Mouse (Mus musculus) urinary bladder, postnatal 25 days (tissue): ENCODE results near the gene Phykpl.
A peak's percentile ranks its signal among the peaks of the same experiment; 100 is the strongest.

Experiments used
- DNase-seq: peaks from one replicate; pipeline ENCODE4 v3.0.0; 2022; ENCODE audit warnings: low spot score

Gene Phykpl

GRCm38 (mm10) chr11:51584431-51585248 is at the start of gene Phykpl:
TSS of gene Phykpl (plus strand) at chr11:51584757.
- DNase-seq: peak; percentile 97

GRCm38 (mm10) chr11:51538388-51538787 is 46.2 kb upstream of the Phykpl start:
- no peak for DNase-seq

- no peak for DNase-seq
These were observed 45.4 kb upstream of the Phykpl start for GRCm38 (mm10) chr11:51538919-51539758.

GRCm38 (mm10) chr11:51539759-51540282 is 44.7 kb upstream of the Phykpl start:
- peak; percentile 97 for DNase-seq

GRCm38 (mm10) chr11:51542424-51542823 is 42.1 kb upstream of the Phykpl start:
- no peak for DNase-seq

- no peak for DNase-seq
These were observed 41.0 kb upstream of the Phykpl start for GRCm38 (mm10) chr11:51543487-51544050.

- DNase-seq: no peak
These were observed 40.1 kb upstream of the Phykpl start for GRCm38 (mm10) chr11:51544413-51544812.

- DNase-seq: no peak
These were observed 38.7 kb upstream of the Phykpl start for GRCm38 (mm10) chr11:51545811-51546210.

- no peak for DNase-seq
These were observed 33.3 kb upstream of the Phykpl start for GRCm38 (mm10) chr11:51551253-51551652.

- no peak for DNase-seq
These were observed 32.5 kb upstream of the Phykpl start for GRCm38 (mm10) chr11:51552091-51552490.

GRCm38 (mm10) chr11:51554590-51554989 is 30.0 kb upstream of the Phykpl start:
- DNase-seq: no peak

GRCm38 (mm10) chr11:51555066-51555465 is 29.5 kb upstream of the Phykpl start:
- no peak for DNase-seq

GRCm38 (mm10) chr11:51563276-51563675 is 21.3 kb upstream of the Phykpl start:
- no peak for DNase-seq

GRCm38 (mm10) chr11:51565062-51565461 is 19.5 kb upstream of the Phykpl start:
- no peak for DNase-seq

GRCm38 (mm10) chr11:51565951-51566350 is 18.6 kb upstream of the Phykpl start:
- DNase-seq: no peak

- no peak for DNase-seq
These were observed 15.8 kb upstream of the Phykpl start for GRCm38 (mm10) chr11:51568801-51569200.

GRCm38 (mm10) chr11:51576454-51576853 is 8.1 kb upstream of the Phykpl start:
- DNase-seq: no peak

- DNase-seq: no peak
These were observed 7.0 kb upstream of the Phykpl start for GRCm38 (mm10) chr11:51577587-51577986.

- no peak for DNase-seq
These were observed 5.5 kb upstream of the Phykpl start for GRCm38 (mm10) chr11:51579024-51579423.

GRCm38 (mm10) chr11:51582713-51583112 is 1.8 kb upstream of the Phykpl start:
- peak; percentile 62 for DNase-seq

- peak; percentile 32 for DNase-seq
These were observed 513 bp upstream of the Phykpl start for GRCm38 (mm10) chr11:51584057-51584430.

- DNase-seq: no peak
These were observed 1.2 kb downstream of the Phykpl start for GRCm38 (mm10) chr11:51585608-51586252.
